21 mouse cellular contexts compared by ENCODE assay signal in the genomic region with DNA sequence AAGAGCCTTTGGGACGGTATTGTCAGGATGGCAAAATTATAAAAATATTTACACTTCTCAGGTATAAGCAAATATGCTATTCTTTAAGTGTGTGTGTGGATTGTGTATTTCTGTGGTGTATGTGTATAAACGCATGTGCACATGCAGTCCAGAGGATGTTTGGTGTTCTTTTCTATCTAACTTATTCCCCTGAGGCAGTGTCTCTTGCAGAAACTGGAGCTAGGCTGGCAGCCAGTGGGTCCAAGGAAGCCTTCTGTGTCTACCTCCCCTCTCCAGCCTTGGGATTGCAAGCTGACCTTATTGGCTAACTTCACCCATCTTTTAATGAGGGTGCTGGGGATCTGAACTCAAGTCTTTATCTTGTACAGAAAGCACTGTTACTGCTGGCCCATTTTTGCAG. TPM values are rescaled to one million over a fixed set of nuclear protein-coding genes. Genes with fewer than 3 reads are reported as not detected.
A peak's percentile ranks its signal among the peaks of the same experiment; 100 is the strongest.
DNase-seq lines count a peak whose midpoint lies in the region; ATAC-seq and TF ChIP-seq lines count a peak whose summit lies in the region.
"Had no signal": no experiment of that assay in that cellular context is flagged by ENCODE, and none has a peak within 500 bp of the region (broad histone marks: within the 10 kb centered on the region; RNA-seq: fewer than 3 reads in every experiment).

No protein-coding gene starts in this region.

- no peaks in the 10 kb centered on the region for H3K36me3 ChIP-seq in heart, embryonic 11.5 days (ENCODE audit: control insufficient read depth, insufficient read depth, low read length)
- no peaks in the 10 kb centered on the region for H3K36me3 ChIP-seq in midbrain, embryonic 11.5 days (ENCODE audit: control insufficient read depth, insufficient read depth, low read length)
- no peaks in the 10 kb centered on the region for H3K36me3 ChIP-seq in midbrain, embryonic 10.5 days

- no peak overlapping the region for H3K4me2 ChIP-seq in heart, embryonic 11.5 days
- no peak overlapping the region for H3K4me2 ChIP-seq in midbrain, embryonic 11.5 days

- no peak overlapping the region for H3K4me3 ChIP-seq in gastrocnemius, adult 2 months
- H3K4me3 ChIP-seq in heart, embryonic 11.5 days (ENCODE audit: low read depth, low read length): no peak overlapping the region
- no peak overlapping the region for H3K4me3 ChIP-seq in midbrain, embryonic 11.5 days (ENCODE audit: low read depth, low read length)
- no peak overlapping the region for H3K4me3 ChIP-seq in midbrain, embryonic 10.5 days

- peaks cover 3% of the 10 kb centered on the region; the same call in 1 of the 2 replicates for H3K4me1 ChIP-seq in heart, embryonic 11.5 days (ENCODE audit: control insufficient read depth, insufficient read depth, low read length)
- peaks cover 4% of the 10 kb centered on the region; the same call in 1 of the 2 replicates for H3K4me1 ChIP-seq in midbrain, embryonic 11.5 days (ENCODE audit: control insufficient read depth, insufficient read depth, low read length)
- peaks cover 23% of the 10 kb centered on the region for H3K4me1 ChIP-seq in midbrain, embryonic 10.5 days

- intact Hi-C loops in gastrocnemius, adult 2 months (cut with DNase I): no loop called here

- no peak for DNase-seq in gastrocnemius, adult 2 months
- DNase-seq in gastrocnemius, adult 18-20 months (ENCODE audit: low spot score): no peak
- peak; percentile 67 for DNase-seq in heart, adult 11 months
- peak; percentile 70 for DNase-seq in midbrain, embryonic 11.5 days (ENCODE audit: low spot score, missing footprints)
- no peak for DNase-seq in midbrain, embryonic 10.5 days (ENCODE audit: low spot score)
- DNase-seq: adrenal gland, adult 2 months; adrenal gland, adult 8-10 months; adrenal gland, postnatal 10 days; adrenal gland, postnatal 14 days; adrenal gland, postnatal 25 days; adrenal gland, postnatal 36 days; B cell, adult 2 months; cerebellum, adult 11 months; cerebellum, adult 11-12 months; cerebellum, adult 18-20 months had no signal

- ATAC-seq in heart, embryonic 11.5 days (replicated peaks; ENCODE audit: insufficient number of reproducible peaks, low FRiP score, low TSS enrichment): no peak
- ATAC-seq in midbrain, embryonic 11.5 days (ENCODE audit: low FRiP score): no peak
- ATAC-seq: activated CD4-positive, CD25-positive, alpha-beta regulatory T cell, adult 4 months; CD4-positive, CD25-positive, alpha-beta regulatory T cell, adult 4 months; Patski had no signal

- H3K9ac ChIP-seq in heart, embryonic 11.5 days (ENCODE audit: low read depth, low read length): no peak overlapping the region
- no peak overlapping the region for H3K9ac ChIP-seq in midbrain, embryonic 11.5 days (ENCODE audit: low read length)

- H3K9me3 ChIP-seq in heart, embryonic 11.5 days (replicated peaks; ENCODE audit: control insufficient read depth, low read length): no peaks in the 10 kb centered on the region
- H3K9me3 ChIP-seq in midbrain, embryonic 11.5 days (ENCODE audit: control insufficient read depth, low read length): no peaks in the 10 kb centered on the region
- H3K9me3 ChIP-seq in midbrain, embryonic 10.5 days (replicated peaks): no peaks in the 10 kb centered on the region
- H3K9me3 ChIP-seq: G1E had no signal

- WGBS in heart, embryonic 11.5 days (ENCODE audit: insufficient replicate concordance): 85% methylated on average over 2 of the region's 2 CpGs
- 90% methylated on average over 2 of the region's 2 CpGs for WGBS in midbrain, embryonic 11.5 days
- WGBS in midbrain, embryonic 10.5 days: 93% methylated on average over 2 of the region's 2 CpGs

- peak overlapping the region; percentile 95 for H3K27ac ChIP-seq in gastrocnemius, adult 2 months
- no peak overlapping the region for H3K27ac ChIP-seq in heart, embryonic 11.5 days (ENCODE audit: low read depth, low read length)
- no peak overlapping the region for H3K27ac ChIP-seq in midbrain, embryonic 11.5 days (ENCODE audit: low read depth, low read length)
- no peak overlapping the region for H3K27ac ChIP-seq in midbrain, embryonic 10.5 days (replicated peaks)

- no peak for TF ChIP-seq CTCF in gastrocnemius, adult 2 months (IDR thresholded peaks at IDR 0.05)

- H3K27me3 ChIP-seq in heart, embryonic 11.5 days (ENCODE audit: control insufficient read depth, insufficient read depth, low read length): no peaks in the 10 kb centered on the region
- no peaks in the 10 kb centered on the region for H3K27me3 ChIP-seq in midbrain, embryonic 11.5 days (ENCODE audit: control insufficient read depth, insufficient read depth, low read length)
- no peaks in the 10 kb centered on the region for H3K27me3 ChIP-seq in midbrain, embryonic 10.5 days (ENCODE audit: low read depth, poor library complexity, severe bottlenecking)
- H3K27me3 ChIP-seq: CH12.LX, Patski had no signal

RNA-seq across cellular contexts. Expression of a gene that starts 5.0 kb away (rescaled TPM):
- total RNA-seq in gastrocnemius, adult 2 months (2021): 1,000 to 10,000 TPM in 1 of 2 experiments, 100 to 1,000 TPM in 1; 657 to 1,000 TPM
- total RNA-seq in gastrocnemius, adult 18-20 months (2021): 100 to 1,000 TPM; 606 to 681 TPM
- polyA plus RNA-seq in heart, embryonic 11.5 days (2014; fragmentation: Nextera tagmentation; extraction: Ambion mirVana): 49.2 and 55.8 TPM in 2 replicates
- 11.3 and 14.1 TPM in 2 replicates for polyA plus RNA-seq in midbrain, embryonic 11.5 days (2014; fragmentation: Nextera tagmentation; extraction: Ambion mirVana)
- polyA plus RNA-seq in midbrain, embryonic 10.5 days (2016; fragmentation: Nextera tagmentation; extraction: Ambion mirVana): 9.0 and 12.0 TPM in 2 replicates

RNA-seq across cellular contexts. Expression of a gene that starts 46.3 kb away (rescaled TPM):
- total RNA-seq in gastrocnemius, adult 2 months (2021): 1 to 10 TPM; 1.9 to 2.7 TPM
- total RNA-seq in gastrocnemius, adult 18-20 months (2021): 1 to 10 TPM; 1.9 to 2.3 TPM
- 26.7 and 26.8 TPM in 2 replicates for polyA plus RNA-seq in heart, embryonic 11.5 days (2014; fragmentation: Nextera tagmentation; extraction: Ambion mirVana)
- polyA plus RNA-seq in midbrain, embryonic 11.5 days (2014; fragmentation: Nextera tagmentation; extraction: Ambion mirVana): 7.8 and 8.5 TPM in 2 replicates
- 8.5 and 11.5 TPM in 2 replicates for polyA plus RNA-seq in midbrain, embryonic 10.5 days (2016; fragmentation: Nextera tagmentation; extraction: Ambion mirVana)

Comparison
In these comparisons a context has a peak if more than half of its experiments do, and no peak if none do; other contexts are left out.
1. DNase-seq: peak in heart, adult 11 months (single experiment) and midbrain, embryonic 11.5 days (single experiment); none in gastrocnemius, adult 2 months (single experiment), gastrocnemius, adult 18-20 months (single experiment) and midbrain, embryonic 10.5 days (single experiment).